Mouse (Mus musculus) liver, adult 2 months (tissue): ENCODE measurements around the gene Ulk4.

Experiments used
- CTCF ChIP-seq: fragments of 200-500 bp; IDR thresholded peaks from 2 replicates; pipeline ENCODE4 v1.5.1; 2011; ENCODE audit warnings: low read depth, low read length, control low read depth
- POLR2A ChIP-seq: fragments of 200-500 bp; IDR thresholded peaks from 2 replicates; pipeline ENCODE4 v1.6.1; 2011; ENCODE audit warnings: low read length, control low read depth; ENCODE audit not compliant: insufficient read depth; ENCODE audit errors: extremely low read depth

DNA sequence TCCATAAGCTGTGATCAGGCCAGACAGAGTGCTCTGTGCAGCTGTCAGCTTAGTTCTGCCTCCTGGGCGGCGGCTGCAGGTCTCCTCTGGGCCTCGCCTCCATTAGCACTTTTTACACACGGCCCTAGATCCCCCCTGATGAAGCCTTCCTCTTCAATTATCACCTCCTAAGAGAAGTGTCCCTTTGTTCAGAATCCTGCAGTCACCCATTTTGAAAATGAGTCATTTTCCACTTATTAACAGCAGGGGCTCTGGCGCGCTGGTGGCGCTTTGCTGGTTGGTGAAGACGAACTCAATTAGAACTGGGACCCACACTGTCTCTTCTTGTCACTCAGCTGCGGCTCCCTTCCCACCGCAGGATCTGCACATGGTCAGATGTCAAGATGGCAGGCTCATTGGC, 177.5 kb downstream of the Ulk4 start:
- TF ChIP-seq CTCF (no peak), POLR2A (no peak)
